Mouse (Mus musculus): ENCODE measurements at regions not wholly inside any gene's neighbourhood (a gene's known extent, or its start where the extent isn't known, plus 50 kb on each side); places are given as distances from the start of the nearest gene placed in this dataset.

GRCm38 (mm10) chr10:56968913-56969312 is 517.3 kb upstream of the Hsf2 start:
- no peak overlapping the region for H3K9ac ChIP-seq (replicated peaks)
- no peaks in the 10 kb centered on the region for H3K27me3 ChIP-seq (replicated peaks)
- ATAC-seq (ENCODE audit: low FRiP score), result no peak
- no peak overlapping the region for H3K4me3 ChIP-seq (replicated peaks)
- WGBS, result 88% methylated on average over 1 of the region's 1 CpGs
- H3K4me2 ChIP-seq, result no peak overlapping the region
- H3K9me3 ChIP-seq (replicated peaks), result no peaks in the 10 kb centered on the region
- no peaks in the 10 kb centered on the region for H3K4me1 ChIP-seq
- H3K36me3 ChIP-seq, result no peaks in the 10 kb centered on the region
- no peak overlapping the region for H3K27ac ChIP-seq (replicated peaks)

GRCm38 (mm10) chr10:56974812-56975211 is 511.4 kb upstream of the Hsf2 start:
- no peak overlapping the region for H3K27ac ChIP-seq (replicated peaks)
- 73% methylated on average over 5 of the region's 5 CpGs for WGBS
- no peaks in the 10 kb centered on the region for H3K4me1 ChIP-seq
- H3K27me3 ChIP-seq (replicated peaks), result no peaks in the 10 kb centered on the region
- H3K9me3 ChIP-seq (replicated peaks), result no peaks in the 10 kb centered on the region
- H3K36me3 ChIP-seq, result no peaks in the 10 kb centered on the region
- H3K4me2 ChIP-seq, result no peak overlapping the region
- no peak overlapping the region for H3K4me3 ChIP-seq (replicated peaks)
- H3K9ac ChIP-seq (replicated peaks), result no peak overlapping the region
- ATAC-seq (ENCODE audit: low FRiP score), result no peak

GRCm38 (mm10) chr10:56979601-56980000 is 506.6 kb upstream of the Hsf2 start:
- 56% methylated on average over 3 of the region's 3 CpGs for WGBS
- no peak overlapping the region for H3K9ac ChIP-seq (replicated peaks)
- H3K4me3 ChIP-seq (replicated peaks), result no peak overlapping the region
- H3K27me3 ChIP-seq (replicated peaks), result no peaks in the 10 kb centered on the region
- H3K4me2 ChIP-seq, result no peak overlapping the region
- no peaks in the 10 kb centered on the region for H3K9me3 ChIP-seq (replicated peaks)
- no peak overlapping the region for H3K27ac ChIP-seq (replicated peaks)
- no peaks in the 10 kb centered on the region for H3K4me1 ChIP-seq
- ATAC-seq (ENCODE audit: low FRiP score), result no peak
- no peaks in the 10 kb centered on the region for H3K36me3 ChIP-seq

- no peaks in the 10 kb centered on the region for H3K9me3 ChIP-seq (replicated peaks)
- H3K4me1 ChIP-seq, result no peaks in the 10 kb centered on the region
- no peak for ATAC-seq (ENCODE audit: low FRiP score)
- no peak overlapping the region for H3K4me3 ChIP-seq (replicated peaks)
- H3K27ac ChIP-seq (replicated peaks), result no peak overlapping the region
- no peak overlapping the region for H3K4me2 ChIP-seq
- no peaks in the 10 kb centered on the region for H3K27me3 ChIP-seq (replicated peaks)
- no peaks in the 10 kb centered on the region for H3K36me3 ChIP-seq
- 82% methylated on average over 3 of the region's 3 CpGs for WGBS
- no peak overlapping the region for H3K9ac ChIP-seq (replicated peaks)
These were observed 505.4 kb upstream of the Hsf2 start for GRCm38 (mm10) chr10:56980821-56981220.

- WGBS, result 68% methylated on average over 8 of the region's 8 CpGs
- Histone ChIP-seq H3K9ac (replicated peaks) (no peak overlapping the region), H3K4me3 (replicated peaks) (no peak overlapping the region), H3K4me2 (no peak overlapping the region), H3K27me3 (replicated peaks) (no peaks in the 10 kb centered on the region), H3K27ac (replicated peaks) (no peak overlapping the region), H3K4me1 (no peaks in the 10 kb centered on the region), H3K36me3 (no peaks in the 10 kb centered on the region), H3K9me3 (replicated peaks) (no peaks in the 10 kb centered on the region)
- no peak for ATAC-seq (ENCODE audit: low FRiP score)
These were observed 503.5 kb upstream of the Hsf2 start for GRCm38 (mm10) chr10:56982526-56983190.

GRCm38 (mm10) chr10:56994969-56995368 is 491.2 kb upstream of the Hsf2 start:
- ATAC-seq (ENCODE audit: low FRiP score), result no peak
- H3K27ac ChIP-seq (replicated peaks), result no peak overlapping the region
- H3K4me1 ChIP-seq, result no peaks in the 10 kb centered on the region
- H3K4me3 ChIP-seq (replicated peaks), result no peak overlapping the region
- no peaks in the 10 kb centered on the region for H3K27me3 ChIP-seq (replicated peaks)
- no peak overlapping the region for H3K9ac ChIP-seq (replicated peaks)
- no peaks in the 10 kb centered on the region for H3K9me3 ChIP-seq (replicated peaks)
- WGBS, result 84% methylated on average over 3 of the region's 3 CpGs
- no peaks in the 10 kb centered on the region for H3K36me3 ChIP-seq
- H3K4me2 ChIP-seq, result no peak overlapping the region

- Histone ChIP-seq H3K27ac (replicated peaks) (no peak overlapping the region), H3K4me3 (replicated peaks) (peak overlapping the region; percentile 12; the same call in 1 of the 2 replicates), H3K4me1 (no peaks in the 10 kb centered on the region), H3K27me3 (replicated peaks) (no peaks in the 10 kb centered on the region), H3K9me3 (replicated peaks) (no peaks in the 10 kb centered on the region), H3K36me3 (no peaks in the 10 kb centered on the region), H3K4me2 (peak overlapping the region; percentile 49), H3K9ac (replicated peaks) (no peak overlapping the region)
- ATAC-seq (ENCODE audit: low FRiP score), result peak; percentile 86
- WGBS, result 17% methylated on average over 16 of the region's 16 CpGs
These were observed 485.1 kb upstream of the Hsf2 start for GRCm38 (mm10) chr10:57000892-57001722.

- peak overlapping the region; percentile 12; the same call in 1 of the 2 replicates for H3K4me3 ChIP-seq (replicated peaks)
- no peak; the same call in 1 of the 2 replicates for ATAC-seq (ENCODE audit: low FRiP score)
- no peaks in the 10 kb centered on the region for H3K27me3 ChIP-seq (replicated peaks)
- H3K9me3 ChIP-seq (replicated peaks), result no peaks in the 10 kb centered on the region
- H3K4me2 ChIP-seq, result peak overlapping the region; percentile 49
- no peak overlapping the region for H3K27ac ChIP-seq (replicated peaks)
- no peak overlapping the region for H3K9ac ChIP-seq (replicated peaks)
- H3K4me1 ChIP-seq, result no peaks in the 10 kb centered on the region
- WGBS, result 72% methylated on average over 8 of the region's 8 CpGs
- H3K36me3 ChIP-seq, result no peaks in the 10 kb centered on the region
These were observed 484.5 kb upstream of the Hsf2 start for GRCm38 (mm10) chr10:57001723-57002110.

- H3K27me3 ChIP-seq (replicated peaks), result no peaks in the 10 kb centered on the region
- ATAC-seq (ENCODE audit: low FRiP score), result no peak
- no peaks in the 10 kb centered on the region for H3K36me3 ChIP-seq
- 93% methylated on average over 2 of the region's 2 CpGs for WGBS
- no peaks in the 10 kb centered on the region for H3K9me3 ChIP-seq (replicated peaks)
- H3K4me1 ChIP-seq, result no peaks in the 10 kb centered on the region
- no peak overlapping the region for H3K4me2 ChIP-seq
- H3K27ac ChIP-seq (replicated peaks), result no peak overlapping the region
- no peak overlapping the region for H3K4me3 ChIP-seq (replicated peaks)
- H3K9ac ChIP-seq (replicated peaks), result no peak overlapping the region
These were observed 448.5 kb upstream of the Hsf2 start for GRCm38 (mm10) chr10:57037641-57038040.

GRCm38 (mm10) chr10:57040201-57040600 is 446.0 kb upstream of the Hsf2 start:
- no peak overlapping the region for H3K4me3 ChIP-seq (replicated peaks)
- no peaks in the 10 kb centered on the region for H3K36me3 ChIP-seq
- no peaks in the 10 kb centered on the region for H3K9me3 ChIP-seq (replicated peaks)
- H3K27me3 ChIP-seq (replicated peaks), result no peaks in the 10 kb centered on the region
- no peak overlapping the region for H3K27ac ChIP-seq (replicated peaks)
- H3K9ac ChIP-seq (replicated peaks), result no peak overlapping the region
- no peak overlapping the region for H3K4me2 ChIP-seq
- H3K4me1 ChIP-seq, result no peaks in the 10 kb centered on the region
- ATAC-seq (ENCODE audit: low FRiP score), result no peak
- WGBS, result 47% methylated on average over 5 of the region's 5 CpGs

- no peaks in the 10 kb centered on the region for H3K36me3 ChIP-seq
- H3K27me3 ChIP-seq (replicated peaks), result no peaks in the 10 kb centered on the region
- no peaks in the 10 kb centered on the region for H3K4me1 ChIP-seq
- WGBS, result 82% methylated on average over 2 of the region's 2 CpGs
- H3K4me3 ChIP-seq (replicated peaks), result no peak overlapping the region
- H3K9me3 ChIP-seq (replicated peaks), result no peaks in the 10 kb centered on the region
- H3K27ac ChIP-seq (replicated peaks), result no peak overlapping the region
- no peak overlapping the region for H3K4me2 ChIP-seq
- H3K9ac ChIP-seq (replicated peaks), result no peak overlapping the region
- no peak for ATAC-seq (ENCODE audit: low FRiP score)
These were observed 440.2 kb upstream of the Hsf2 start for GRCm38 (mm10) chr10:57046021-57046420.

- Histone ChIP-seq H3K9ac (replicated peaks) (no peak overlapping the region), H3K9me3 (replicated peaks) (no peaks in the 10 kb centered on the region), H3K4me1 (no peaks in the 10 kb centered on the region), H3K27me3 (replicated peaks) (no peaks in the 10 kb centered on the region), H3K36me3 (no peaks in the 10 kb centered on the region), H3K27ac (replicated peaks) (no peak overlapping the region), H3K4me2 (no peak overlapping the region), H3K4me3 (replicated peaks) (no peak overlapping the region)
- no peak for ATAC-seq (ENCODE audit: low FRiP score)
- 71% methylated on average over 2 of the region's 2 CpGs for WGBS
These were observed 439.3 kb upstream of the Hsf2 start for GRCm38 (mm10) chr10:57046891-57047290.

All from neural tube, embryonic 15.5 days (tissue).